Mouse (Mus musculus) natural killer cell, adult 2 months (primary cell): ENCODE data around the gene Lasp1.
"Not testable (repeated sequence)": the region's sequence is repeated elsewhere in the genome, so short reads cannot be mapped to it uniquely, and the experiment has no call there.

ENCODE experiments used
- DNase-seq, 2 experiments: peaks; one replicate each; pipeline ENCODE4 v3.0.0; 2022; ENCODE audit warnings: low spot score in 2 of 2

Lasp1 gene

GRCm38 (mm10) chr11:97798782-97799145 lies at the start of gene Lasp1:
Gene Lasp1, plus strand, starts transcription at chr11:97799000.
- peak; percentile 92 to 94 for DNase-seq

GRCm38 (mm10) chr11:97753277-97753676 lies 45.5 kb upstream of the Lasp1 start:
- no peak for DNase-seq

- DNase-seq = no peak
These were observed 40.7 kb upstream of the Lasp1 start for GRCm38 (mm10) chr11:97758125-97758524.

GRCm38 (mm10) chr11:97758942-97759341 lies 39.9 kb upstream of the Lasp1 start:
- DNase-seq = no peak

- DNase-seq = no peak
These were observed 37.2 kb upstream of the Lasp1 start for GRCm38 (mm10) chr11:97761638-97762037.

- DNase-seq = peak; percentile 93 to 94
These were observed 32.5 kb upstream of the Lasp1 start, which contains the start of gene Cwc25 for GRCm38 (mm10) chr11:97766154-97766881. Gene Cwc25, minus strand, starts transcription at chr11:97766556.

- DNase-seq = no peak
These were observed 29.1 kb upstream of the Lasp1 start for GRCm38 (mm10) chr11:97769704-97770103.

- no peak for DNase-seq
These were observed 27.4 kb upstream of the Lasp1 start for GRCm38 (mm10) chr11:97771410-97771809.

GRCm38 (mm10) chr11:97775186-97775585 lies 23.6 kb upstream of the Lasp1 start:
- DNase-seq = no peak

GRCm38 (mm10) chr11:97775808-97776496 lies 22.8 kb upstream of the Lasp1 start, which contains the start of gene 1700001P01Rik:
Gene 1700001P01Rik, minus strand, starts transcription at chr11:97775918.
- no peak for DNase-seq

- DNase-seq = no peak
These were observed 22.2 kb upstream of the Lasp1 start for GRCm38 (mm10) chr11:97776497-97777128.

- peak in 1 of 2 experiments; percentile 34 for DNase-seq
These were observed 21.7 kb upstream of the Lasp1 start for GRCm38 (mm10) chr11:97777129-97777529.

GRCm38 (mm10) chr11:97778918-97779317 lies 19.9 kb upstream of the Lasp1 start:
- DNase-seq = no peak

GRCm38 (mm10) chr11:97779968-97780701 lies 18.7 kb upstream of the Lasp1 start:
- DNase-seq = no peak

- no peak for DNase-seq
These were observed 17.3 kb upstream of the Lasp1 start for GRCm38 (mm10) chr11:97781478-97781831.

GRCm38 (mm10) chr11:97781832-97782563 lies 16.8 kb upstream of the Lasp1 start, which contains the start of gene Rpl23:
Gene Rpl23, minus strand, starts transcription at chr11:97782437.
- peak; percentile 96 to 99 for DNase-seq

GRCm38 (mm10) chr11:97782564-97782895 lies 16.3 kb upstream of the Lasp1 start:
- DNase-seq = no peak

GRCm38 (mm10) chr11:97787961-97788360 lies 10.8 kb upstream of the Lasp1 start:
- DNase-seq = no peak

- no peak for DNase-seq
These were observed 9.1 kb upstream of the Lasp1 start for GRCm38 (mm10) chr11:97789727-97790126.

- not testable (repeated sequence) for DNase-seq
These were observed 7.9 kb upstream of the Lasp1 start for GRCm38 (mm10) chr11:97790778-97791438.

GRCm38 (mm10) chr11:97793165-97793564 lies 5.6 kb upstream of the Lasp1 start:
- DNase-seq = peak; percentile 67 to 69
